Mouse (Mus musculus) B cell, adult 2 months (primary cell): Measurements from ENCODE around the gene Ewsr1.
A peak's percentile ranks its signal among the peaks of the same experiment; 100 is the strongest.

Source experiments
- DNase-seq, 2 experiments: peaks; one replicate each; pipeline ENCODE4 v3.0.0; 2022

Gene Ewsr1

GRCm38 (mm10) chr11:5057856-5058641 is 41.0 kb downstream of the Ewsr1 start, which contains the start of gene Rasl10a:
Rasl10a (plus strand) TSS chr11:5058128.
- peak; percentile 78 to 79 for DNase-seq

GRCm38 (mm10) chr11:5057541-5057855 is 41.6 kb downstream of the Ewsr1 start:
- DNase-seq: no peak

DNA sequence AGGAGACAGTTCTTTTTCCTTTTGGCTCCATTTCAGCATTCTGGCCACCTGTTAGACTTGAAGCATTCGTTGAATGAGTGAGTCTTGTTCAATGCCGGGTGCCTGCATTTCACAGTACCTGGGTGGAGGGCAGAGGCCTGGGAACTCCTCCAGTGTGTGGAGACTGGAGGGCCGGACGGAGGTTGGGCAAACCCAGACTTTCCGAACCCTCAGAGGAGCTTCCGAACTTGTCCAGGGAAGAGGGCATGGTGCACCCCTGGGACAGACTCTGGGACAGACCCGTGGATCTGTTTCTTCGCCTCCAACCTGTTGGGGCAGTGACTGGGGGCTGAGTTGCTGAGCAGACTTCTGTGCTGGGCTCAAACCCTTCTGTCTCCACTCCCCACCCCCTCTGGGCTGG is 42.0 kb downstream of the Ewsr1 start:
- DNase-seq: peak; percentile 16 to 24

GRCm38 (mm10) chr11:5055945-5056938 is 42.8 kb downstream of the Ewsr1 start:
- peak; percentile 9 to 14 for DNase-seq

DNA sequence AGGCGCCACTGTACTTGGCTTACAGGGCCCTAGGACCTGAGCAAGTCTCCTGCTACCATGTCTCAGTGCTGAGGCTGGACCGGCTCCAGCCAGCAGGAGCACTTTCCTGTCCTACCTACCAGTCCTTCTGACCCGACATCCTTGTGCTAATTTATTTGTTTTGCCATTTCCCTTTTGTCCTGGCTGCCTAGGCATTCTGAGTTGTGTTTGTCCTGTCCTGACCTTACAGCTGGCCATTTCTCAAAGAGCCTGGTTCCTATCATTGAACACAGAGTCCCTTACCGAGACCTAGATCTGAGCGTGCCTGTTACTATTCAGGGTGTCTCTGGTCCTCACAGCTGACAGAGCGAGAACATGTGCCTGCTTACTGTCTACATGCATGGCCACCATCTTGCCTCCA is 44.2 kb downstream of the Ewsr1 start:
- DNase-seq: no peak

DNA sequence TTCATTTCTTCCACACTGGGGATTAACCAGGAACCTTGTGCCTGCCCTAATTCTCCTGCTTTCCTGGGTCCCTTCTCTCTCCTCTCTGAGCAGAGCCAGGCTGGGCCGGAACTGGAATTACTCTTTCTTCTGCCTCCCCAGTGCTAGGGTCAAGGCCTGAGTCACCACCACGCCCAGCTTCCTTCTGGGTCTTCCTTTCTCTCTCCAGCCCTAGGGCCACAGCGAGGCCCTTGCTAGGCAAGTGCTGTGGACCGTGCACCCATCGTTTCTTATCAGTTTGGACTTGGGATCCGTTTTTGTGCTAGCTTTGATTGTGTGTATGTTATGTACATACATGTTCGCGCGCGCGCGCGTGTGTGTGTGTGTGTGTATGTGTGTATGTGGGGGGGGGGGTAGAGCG is 44.9 kb downstream of the Ewsr1 start:
- DNase-seq: no peak

DNA sequence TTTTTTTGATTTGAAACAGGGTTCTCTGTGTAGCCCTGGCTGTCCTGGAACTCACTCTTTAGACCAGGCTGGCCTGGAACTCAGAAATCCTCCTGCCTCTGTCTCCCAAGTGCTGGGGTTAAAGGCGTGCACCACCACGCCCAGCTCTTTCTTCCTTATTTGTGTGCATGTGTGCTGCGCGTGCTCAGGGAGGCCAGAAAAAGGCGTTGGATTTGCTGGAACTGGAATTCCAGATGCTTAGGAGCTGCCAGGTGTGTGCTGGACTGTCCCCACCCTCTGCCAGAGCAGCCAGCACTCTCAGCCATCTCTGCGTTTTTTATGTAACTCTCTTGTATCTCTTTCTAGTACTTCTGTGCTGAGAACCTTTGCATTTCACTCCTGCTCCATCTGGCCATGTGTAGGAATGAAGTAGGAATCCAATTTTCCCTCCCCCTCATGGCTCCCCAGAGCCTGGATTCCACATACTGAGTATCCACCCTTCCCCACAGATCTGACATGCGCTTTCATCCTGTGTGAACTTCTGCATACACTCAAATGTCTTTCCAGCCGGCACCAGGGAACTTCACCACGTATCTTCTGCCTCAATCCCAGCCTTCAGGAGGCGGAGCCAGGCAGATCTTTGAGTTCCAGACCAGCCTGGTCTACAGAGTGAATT is 46.7 kb downstream of the Ewsr1 start:
- no peak for DNase-seq

DNA sequence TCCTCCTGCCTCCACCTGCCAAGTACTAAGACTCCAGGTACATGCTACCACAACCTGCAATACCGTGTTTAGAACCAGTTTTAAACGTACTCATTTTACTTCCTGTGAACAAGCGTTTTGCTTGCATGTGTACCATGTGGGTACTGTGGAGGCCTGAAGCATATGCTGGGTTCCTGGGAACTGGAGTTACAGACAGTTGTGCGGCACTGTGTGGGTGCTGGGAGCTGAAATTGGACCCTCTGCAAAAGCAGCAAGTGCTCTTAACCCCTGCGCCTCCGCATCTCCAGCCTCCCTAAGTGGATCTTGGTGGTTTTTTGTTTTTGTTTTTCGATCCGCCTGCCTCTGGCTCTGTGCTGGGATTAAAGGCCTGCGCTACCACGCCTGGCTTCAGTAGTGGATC is 47.4 kb downstream of the Ewsr1 start:
- DNase-seq: no peak

GRCm38 (mm10) chr11:5046321-5046926 is 52.6 kb downstream of the Ewsr1 start:
- DNase-seq: no peak

GRCm38 (mm10) chr11:5042645-5043381 is 56.3 kb downstream of the Ewsr1 start:
- DNase-seq: no peak

GRCm38 (mm10) chr11:5041144-5041780 is 57.8 kb downstream of the Ewsr1 start:
- DNase-seq: no peak

- no peak for DNase-seq
Measured at GRCm38 (mm10) chr11:5040585-5040984, 58.5 kb downstream of the Ewsr1 start.

GRCm38 (mm10) chr11:5037146-5037854 is 61.8 kb downstream of the Ewsr1 start:
- DNase-seq: no peak

DNA sequence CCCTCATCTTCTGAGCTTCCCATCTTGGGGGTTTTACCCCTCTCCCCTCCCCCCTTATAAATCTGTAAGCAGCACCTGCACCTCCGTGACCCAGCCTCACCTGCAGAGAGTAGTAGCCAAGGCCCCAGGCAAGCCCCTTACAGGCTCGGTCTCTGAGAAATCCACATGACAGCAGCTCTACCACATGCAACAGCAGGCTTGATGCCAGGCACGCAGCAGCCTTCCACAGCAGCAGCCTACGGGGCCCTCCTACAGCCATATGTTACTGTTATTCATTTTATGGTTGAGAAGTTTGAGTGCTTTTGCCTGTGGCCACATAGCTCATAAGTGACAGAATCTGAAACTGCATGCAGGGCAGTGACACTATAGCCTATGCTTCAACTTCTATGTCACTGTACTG is 63.6 kb downstream of the Ewsr1 start:
- no peak for DNase-seq

- no peak for DNase-seq
Measured at GRCm38 (mm10) chr11:5033136-5033535, 65.9 kb downstream of the Ewsr1 start.

DNA sequence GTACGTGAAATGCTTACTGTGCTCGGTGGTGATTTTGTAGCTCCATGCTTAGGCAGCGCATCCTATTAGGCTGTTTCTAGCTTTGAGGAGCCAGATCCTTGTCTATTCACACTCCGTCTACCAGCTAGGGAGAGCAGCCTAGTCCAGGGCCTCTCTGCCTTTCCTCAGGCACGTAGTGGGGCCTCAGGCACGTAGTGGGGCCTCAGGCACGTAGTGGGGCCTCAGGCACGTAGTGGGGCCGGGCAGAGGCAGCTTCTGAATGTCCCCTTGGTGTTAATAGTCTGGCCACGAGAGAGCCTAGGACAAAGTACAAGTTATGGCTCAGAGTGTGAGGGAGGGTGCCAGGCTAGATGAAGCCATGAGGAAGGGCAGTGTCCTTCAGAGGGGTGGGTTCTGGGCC is 66.4 kb downstream of the Ewsr1 start:
- no peak for DNase-seq

GRCm38 (mm10) chr11:5028228-5028627 is 70.8 kb downstream of the Ewsr1 start:
- no peak for DNase-seq

DNA sequence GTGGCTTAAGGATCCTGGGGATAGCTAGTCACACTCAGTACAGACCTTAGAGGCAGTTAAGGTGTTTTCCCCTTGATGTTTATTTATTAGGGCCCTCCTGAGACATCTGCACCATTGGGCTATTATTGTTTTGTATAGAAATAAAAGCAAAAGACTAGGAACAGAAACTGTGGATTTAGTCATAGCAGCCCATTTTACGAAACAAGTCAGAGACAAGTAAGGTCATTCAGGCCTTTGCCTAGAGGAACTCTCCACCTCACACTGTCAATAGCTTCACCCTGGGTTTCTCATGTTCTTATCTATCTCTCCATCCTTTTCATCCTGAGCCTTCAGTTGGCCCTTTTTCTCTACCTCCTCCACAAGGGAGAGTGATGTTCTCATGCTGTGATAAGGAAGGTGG is 74.0 kb downstream of the Ewsr1 start:
- no peak for DNase-seq
